Mouse (Mus musculus): ENCODE results near the gene Atp8a1.

The Atp8a1 gene

GRCm38 (mm10) chr5:67847253-67848165 is at the start of gene Atp8a1:
TSS of gene Atp8a1 (minus strand) at chr5:67847434.
- peak; percentile 85 for ATAC-seq (ENCODE audit: insufficient number of reproducible peaks, low FRiP score, low TSS enrichment)

DNA sequence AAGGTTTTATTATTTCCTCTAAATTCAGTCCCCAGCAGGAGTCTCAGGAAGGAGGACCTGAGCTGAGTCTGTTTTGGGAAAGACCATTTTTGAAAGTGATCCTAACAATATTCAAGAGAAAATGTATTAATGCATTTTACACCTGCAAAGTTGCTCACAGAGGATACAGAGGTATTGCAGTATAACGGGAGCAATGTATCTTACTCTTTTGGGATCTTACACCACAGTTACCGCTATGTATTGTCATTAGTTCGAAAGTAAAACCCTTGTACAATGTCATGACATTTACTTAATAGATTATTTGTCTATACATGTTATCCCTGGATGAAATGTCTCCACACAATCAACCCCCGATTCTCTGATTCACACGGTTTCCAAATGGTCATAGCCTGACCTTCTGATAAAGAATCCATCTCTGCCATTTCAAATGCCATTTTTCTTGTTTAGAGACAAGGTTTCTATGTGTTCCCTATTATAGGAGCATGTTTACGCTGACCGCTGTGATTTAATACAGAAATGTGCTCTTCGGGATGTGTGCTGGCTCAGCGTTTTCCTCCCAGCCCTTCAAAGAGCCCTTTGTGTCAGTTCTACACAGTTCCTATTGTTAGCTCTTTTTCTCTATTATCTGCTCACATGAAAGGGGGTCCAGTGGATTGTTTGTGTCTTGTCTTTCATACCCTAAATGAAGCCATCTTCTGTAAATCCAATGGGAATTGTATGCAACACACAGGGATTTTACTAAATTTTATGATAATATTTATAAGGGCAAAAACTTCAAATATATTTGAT is 37.4 kb upstream of the Atp8a1 start:
- ATAC-seq (ENCODE audit: insufficient number of reproducible peaks, low FRiP score, low TSS enrichment) = no peak

GRCm38 (mm10) chr5:67883564-67884171 is 36.4 kb upstream of the Atp8a1 start:
- ATAC-seq (ENCODE audit: insufficient number of reproducible peaks, low FRiP score, low TSS enrichment) = no peak

DNA sequence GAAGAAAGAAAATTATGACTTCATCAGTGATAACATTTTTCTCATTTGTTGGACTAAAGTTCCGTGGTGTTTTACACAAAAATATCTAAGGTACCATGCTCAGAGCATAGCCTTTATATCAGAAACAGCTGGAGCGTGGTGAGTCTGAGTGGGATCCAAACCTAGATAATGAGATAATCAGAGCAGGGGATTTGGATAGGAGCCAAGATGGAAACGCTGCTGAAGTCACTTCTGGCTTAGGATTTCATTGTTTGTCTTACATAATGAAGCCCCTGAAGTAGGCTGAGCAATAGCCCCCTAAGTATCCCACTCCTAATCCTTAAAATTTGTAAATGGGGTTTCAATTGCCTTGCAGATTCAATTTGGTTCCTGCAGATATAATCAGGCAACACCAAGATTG is 24.2 kb upstream of the Atp8a1 start:
- no peak for ATAC-seq (ENCODE audit: insufficient number of reproducible peaks, low FRiP score, low TSS enrichment)

DNA sequence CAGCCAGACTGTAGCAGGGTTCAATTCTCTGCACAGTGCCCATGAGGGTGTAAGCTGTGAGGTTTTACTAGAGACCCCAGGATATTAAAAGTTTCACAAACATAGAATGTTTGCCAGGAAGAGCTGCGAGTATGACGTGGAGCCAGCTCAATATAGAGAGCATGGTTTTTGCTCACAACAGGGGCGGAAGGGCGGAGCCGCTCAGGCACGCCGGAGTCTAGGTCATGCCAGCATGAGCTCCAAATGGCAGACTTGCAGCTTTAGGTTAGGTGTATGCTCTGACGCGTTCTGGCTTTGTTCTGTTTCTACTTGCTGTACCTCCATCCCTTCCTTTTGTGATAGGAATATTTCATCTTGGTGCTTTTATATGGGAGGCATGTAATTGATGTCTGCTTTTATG is 19.0 kb upstream of the Atp8a1 start:
- ATAC-seq (ENCODE audit: insufficient number of reproducible peaks, low FRiP score, low TSS enrichment) = no peak

DNA sequence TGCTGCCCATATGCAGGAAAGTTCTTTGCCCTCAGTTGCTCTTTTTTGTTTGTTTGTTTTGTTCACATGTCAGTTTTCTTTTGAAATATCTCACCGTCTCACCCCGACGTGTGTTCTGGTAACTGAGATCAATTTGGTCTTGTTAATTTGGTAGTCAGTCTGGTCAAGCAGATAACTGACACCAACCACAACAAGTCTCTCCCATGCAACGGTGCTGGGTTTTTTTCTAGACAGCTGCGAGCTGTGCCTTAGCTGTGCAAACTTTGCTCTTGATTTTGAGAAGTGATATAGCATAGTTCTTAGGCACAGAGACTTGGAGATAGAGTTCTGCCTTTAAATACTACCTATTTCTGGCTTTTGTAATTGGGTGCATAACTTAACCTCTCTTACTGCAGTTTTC is 18.4 kb upstream of the Atp8a1 start:
- no peak for ATAC-seq (ENCODE audit: insufficient number of reproducible peaks, low FRiP score, low TSS enrichment)

DNA sequence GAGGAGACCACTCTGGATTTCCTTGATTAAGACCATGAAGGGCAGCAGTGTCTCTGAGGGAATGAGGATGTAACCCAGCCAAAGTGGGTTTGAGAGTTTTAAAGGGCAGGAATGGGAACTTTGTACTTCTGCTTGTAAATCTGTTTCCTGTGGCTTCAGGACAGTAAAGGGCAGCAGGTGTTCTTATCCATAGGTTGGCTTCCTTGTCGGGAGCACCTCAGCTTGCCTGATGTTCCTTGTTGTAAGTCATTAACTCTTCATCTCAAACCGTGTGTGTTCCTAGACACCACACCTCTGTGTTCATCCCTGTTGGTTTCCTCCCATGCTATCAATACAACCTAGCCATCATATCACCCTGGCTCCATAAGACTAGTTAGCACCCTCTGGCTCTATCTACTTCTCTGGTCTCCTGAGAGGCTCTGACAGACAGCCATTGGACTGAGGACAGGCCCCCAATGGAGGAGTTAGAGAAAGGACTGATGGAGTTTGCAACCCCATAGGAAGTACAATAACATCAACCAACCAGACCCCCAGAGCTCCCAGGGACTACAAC is 17.4 kb upstream of the Atp8a1 start:
- no peak for ATAC-seq (ENCODE audit: insufficient number of reproducible peaks, low FRiP score, low TSS enrichment)

DNA sequence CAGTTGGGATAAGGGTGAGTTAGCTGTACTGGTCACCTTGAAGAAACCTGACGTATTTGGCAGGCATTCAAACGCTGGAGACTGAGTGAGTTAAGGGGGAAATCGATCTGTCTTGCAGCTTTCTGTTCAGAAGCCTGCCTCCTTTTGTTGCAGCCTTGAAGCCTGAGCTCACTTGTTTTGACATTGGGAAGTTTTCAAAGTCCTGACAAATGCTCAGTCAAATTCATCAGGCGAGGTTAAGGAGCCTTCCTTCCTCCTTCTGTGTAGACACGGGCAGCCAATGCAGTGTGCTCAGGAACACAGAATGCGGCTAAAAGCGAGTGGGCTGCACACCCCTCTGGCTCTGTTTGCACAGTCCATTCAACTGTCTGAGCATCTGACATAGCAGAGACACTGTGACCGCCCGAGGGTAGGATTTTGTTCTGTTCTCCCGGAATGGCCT is 16.7 kb upstream of the Atp8a1 start:
- 0 out of 2 replicates have a peak, but pooled peaks have one; percentile 15 for ATAC-seq (ENCODE audit: insufficient number of reproducible peaks, low FRiP score, low TSS enrichment)

DNA sequence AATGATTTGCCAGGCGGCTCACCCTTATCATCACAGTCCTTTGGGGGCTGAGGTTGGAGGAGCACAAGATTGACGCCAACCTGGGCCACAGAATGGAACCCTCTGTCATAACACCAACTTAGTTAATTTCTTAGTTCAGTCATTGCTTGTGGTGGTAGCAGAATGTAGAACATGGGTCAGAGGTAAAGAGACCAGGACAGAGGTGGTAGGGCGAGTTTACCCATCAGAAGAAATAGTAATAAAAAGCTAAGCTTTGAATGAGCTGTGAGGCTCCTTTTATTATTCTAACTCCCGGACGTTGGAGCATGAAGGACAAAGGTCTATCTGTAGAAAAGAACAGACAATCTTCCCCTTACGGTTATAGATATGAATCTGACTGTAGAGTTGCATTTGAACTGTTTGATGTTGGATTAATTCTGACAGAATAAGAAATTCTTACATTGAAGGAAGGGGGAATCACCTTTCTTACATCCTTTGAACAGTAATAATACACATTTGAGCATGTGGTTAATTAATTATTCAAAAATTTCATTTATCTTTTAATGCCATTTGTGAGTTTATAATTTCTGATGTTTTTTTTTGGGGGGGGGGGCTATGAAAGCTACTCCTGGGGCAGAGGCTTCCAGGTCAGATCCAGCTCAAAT is 7.9 kb upstream of the Atp8a1 start:
- no peak for ATAC-seq (ENCODE audit: insufficient number of reproducible peaks, low FRiP score, low TSS enrichment)

DNA sequence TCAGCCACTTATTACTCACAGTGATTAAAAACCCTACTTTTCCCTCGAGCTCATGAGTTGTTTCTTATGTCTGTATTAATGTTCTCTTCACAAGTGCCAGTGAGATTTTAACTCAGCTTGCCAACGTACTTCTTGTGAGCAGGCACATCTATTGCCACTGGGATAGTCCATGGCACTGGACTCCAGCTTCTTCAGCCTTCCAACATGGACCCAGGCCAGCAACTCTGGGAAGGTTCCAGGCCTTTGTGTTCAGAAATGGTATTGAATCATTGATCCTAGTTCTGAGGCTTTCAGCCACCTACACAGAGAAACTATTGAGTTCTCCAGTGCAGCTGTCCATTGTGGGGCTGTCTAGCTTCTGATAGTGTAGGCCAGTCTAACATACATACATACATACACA is 5.6 kb upstream of the Atp8a1 start:
- no peak for ATAC-seq (ENCODE audit: insufficient number of reproducible peaks, low FRiP score, low TSS enrichment)

DNA sequence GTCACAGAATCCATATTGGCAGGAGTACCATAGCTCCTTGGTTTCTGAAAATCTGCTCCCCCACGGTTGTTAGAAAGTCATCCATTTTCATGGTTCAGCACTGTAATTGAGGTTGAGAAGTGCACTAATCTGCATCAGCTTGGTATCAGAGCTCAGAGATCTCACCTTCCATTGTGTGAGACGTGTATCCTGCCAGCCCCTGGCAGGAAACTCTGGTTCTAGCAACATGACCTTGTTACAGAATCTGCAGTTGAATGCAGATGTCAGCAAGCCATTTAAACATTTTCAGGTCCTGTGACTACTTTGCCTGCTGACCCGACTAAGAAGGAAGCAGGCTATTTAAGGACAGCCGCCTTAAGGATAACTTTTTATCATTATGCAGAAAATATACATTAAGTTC is 2.2 kb upstream of the Atp8a1 start:
- ATAC-seq (ENCODE audit: insufficient number of reproducible peaks, low FRiP score, low TSS enrichment) = no peak

DNA sequence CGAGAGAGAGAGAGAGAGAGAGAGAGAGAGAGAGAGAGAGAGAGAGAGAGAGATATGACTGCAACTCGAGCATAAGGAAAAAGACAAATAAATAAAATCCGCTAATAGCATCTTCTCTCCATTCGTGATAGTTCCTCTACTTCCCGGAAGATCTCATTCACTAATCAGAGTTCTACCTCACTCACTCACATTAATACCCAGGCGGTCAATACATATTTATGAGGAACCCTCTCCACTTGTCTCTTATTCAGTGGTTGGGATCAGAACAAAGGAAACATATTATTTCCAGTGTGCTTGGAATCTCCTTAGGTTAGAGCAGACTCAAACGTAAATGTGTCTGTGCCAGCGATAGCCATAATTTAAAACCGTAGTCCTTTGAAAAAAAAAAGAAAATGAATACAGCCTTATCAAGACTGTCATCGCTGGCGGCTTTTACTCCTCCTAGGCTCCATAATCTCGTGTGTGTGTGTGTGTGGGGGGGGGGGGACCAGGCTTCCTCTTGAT is 1.3 kb upstream of the Atp8a1 start:
- no peak for ATAC-seq (ENCODE audit: insufficient number of reproducible peaks, low FRiP score, low TSS enrichment)

- ATAC-seq (ENCODE audit: insufficient number of reproducible peaks, low FRiP score, low TSS enrichment) = peak; percentile 18; the same call in 1 of the 2 replicates
Measured at GRCm38 (mm10) chr5:67846361-67847224, 641 bp downstream of the Atp8a1 start.

- no peak for ATAC-seq (ENCODE audit: insufficient number of reproducible peaks, low FRiP score, low TSS enrichment)
Measured at GRCm38 (mm10) chr5:67845190-67845691, 2.0 kb downstream of the Atp8a1 start.

DNA sequence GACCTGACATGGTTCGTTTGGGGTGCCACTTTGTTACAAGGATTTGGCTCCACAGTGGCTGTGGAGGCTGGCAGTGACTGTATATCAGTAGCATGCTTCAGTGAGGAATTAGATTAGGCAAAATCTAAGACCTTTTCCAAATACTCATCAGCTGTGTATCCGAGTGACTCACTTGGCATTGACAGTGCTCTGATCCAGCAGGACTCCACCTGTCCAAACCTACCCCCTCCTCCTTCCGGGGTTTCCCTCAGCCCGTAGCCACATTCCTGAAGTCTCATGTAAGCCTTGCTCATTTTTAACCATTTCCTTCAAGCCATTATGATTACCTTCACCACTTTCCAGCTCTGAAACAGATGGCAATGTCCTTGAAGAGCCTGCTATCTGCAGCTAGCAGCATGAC is 3.2 kb downstream of the Atp8a1 start:
- no peak for ATAC-seq (ENCODE audit: insufficient number of reproducible peaks, low FRiP score, low TSS enrichment)

DNA sequence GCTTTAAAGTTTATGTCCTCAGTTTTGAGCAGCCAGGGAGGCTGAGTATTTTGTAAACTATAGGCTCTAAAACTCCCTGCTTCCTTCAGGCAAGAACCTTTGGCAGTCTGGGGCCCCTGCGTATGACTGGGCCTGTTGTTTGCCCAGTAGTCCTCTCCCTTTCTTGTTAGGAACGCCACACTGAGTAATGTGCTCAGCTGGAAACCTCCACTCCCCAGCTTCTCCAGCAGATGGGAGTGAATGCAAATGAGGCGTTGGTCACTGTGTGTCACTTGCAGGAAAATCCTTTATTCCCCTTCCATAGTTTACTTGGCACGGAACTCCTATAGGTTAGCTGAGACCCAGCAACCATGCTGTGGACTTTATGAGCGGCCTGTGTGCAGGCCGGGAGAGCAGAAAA is 4.9 kb downstream of the Atp8a1 start:
- no peak for ATAC-seq (ENCODE audit: insufficient number of reproducible peaks, low FRiP score, low TSS enrichment)

- ATAC-seq (ENCODE audit: insufficient number of reproducible peaks, low FRiP score, low TSS enrichment) = no peak
Measured at GRCm38 (mm10) chr5:67833841-67834240, 13.4 kb downstream of the Atp8a1 start.

GRCm38 (mm10) chr5:67831293-67832147 is 15.7 kb downstream of the Atp8a1 start:
- no peak for ATAC-seq (ENCODE audit: insufficient number of reproducible peaks, low FRiP score, low TSS enrichment)

All from cerebellum, adult (tissue).